Mouse (Mus musculus) stomach, embryonic 15.5 days (tissue): ENCODE results near the gene Ubtf. TPM values are rescaled to one million over a fixed set of nuclear protein-coding genes. Genes with fewer than 3 reads are reported as not detected.

Experiments used
- ATAC-seq: fragments of 200-750 bp; cut with Nextera tagmentation; 2 replicates; pipeline ENCODE4 v1.8.0; 2017; ENCODE audit warnings: low read depth, moderate number of reproducible peaks, moderate TSS enrichment; ENCODE audit not compliant: insufficient read depth, low FRiP score
- H3K27ac ChIP-seq: fragments of 300-500 bp; sonication (generic); 2 replicates; pipeline ENCODE4 v1.5.1; 2015; ENCODE audit warnings: mild to moderate bottlenecking, inconsistent platforms
- H3K27me3 ChIP-seq: fragments of 300-500 bp; sonication (generic); replicated peaks from 2 replicates; pipeline ENCODE4 v1.6.1; 2015; ENCODE audit warnings: inconsistent platforms
- H3K36me3 ChIP-seq: fragments of 300-500 bp; sonication (generic); 2 replicates; pipeline ENCODE4 v1.6.1; 2015; ENCODE audit warnings: inconsistent platforms
- H3K4me1 ChIP-seq: fragments of 300-500 bp; sonication (generic); 2 replicates; pipeline ENCODE4 v1.6.1; 2015; ENCODE audit warnings: inconsistent platforms
- H3K4me2 ChIP-seq: fragments of 300-500 bp; sonication (generic); 2 replicates; pipeline ENCODE4 v1.6.1; 2015; ENCODE audit warnings: mild to moderate bottlenecking, inconsistent platforms
- H3K4me3 ChIP-seq: fragments of 300-500 bp; sonication (generic); replicated peaks from 2 replicates; pipeline ENCODE4 v1.5.1; 2015; ENCODE audit warnings: inconsistent platforms
- H3K9ac ChIP-seq: fragments of 300-500 bp; sonication (generic); 2 replicates; pipeline ENCODE4 v1.6.1; 2015; ENCODE audit warnings: inconsistent platforms
- H3K9me3 ChIP-seq: fragments of 300-500 bp; sonication (generic); 2 replicates; pipeline ENCODE4 v1.6.1; 2016; ENCODE audit warnings: inconsistent platforms
- WGBS: fragments of 180-500 bp; shearing (Covaris S2); methylation state at CpG from one replicate; pipeline ENCODE4 v1.1.7; 2015; 5-methylcytosine and 5-hydroxymethylcytosine counted together
- polyA plus RNA-seq: library from polyadenylated mRNA; unstranded; fragments of >200 nt; fragmentation: Nextera tagmentation; extraction: Ambion mirVana; gene quantifications from 2 replicates; pipeline ENCODE4 v1.2.1, GENCODE M21; 2015

Gene Ubtf
- polyA plus RNA-seq, 1 experiment from 2014 or later = 82.7 TPM

DNA sequence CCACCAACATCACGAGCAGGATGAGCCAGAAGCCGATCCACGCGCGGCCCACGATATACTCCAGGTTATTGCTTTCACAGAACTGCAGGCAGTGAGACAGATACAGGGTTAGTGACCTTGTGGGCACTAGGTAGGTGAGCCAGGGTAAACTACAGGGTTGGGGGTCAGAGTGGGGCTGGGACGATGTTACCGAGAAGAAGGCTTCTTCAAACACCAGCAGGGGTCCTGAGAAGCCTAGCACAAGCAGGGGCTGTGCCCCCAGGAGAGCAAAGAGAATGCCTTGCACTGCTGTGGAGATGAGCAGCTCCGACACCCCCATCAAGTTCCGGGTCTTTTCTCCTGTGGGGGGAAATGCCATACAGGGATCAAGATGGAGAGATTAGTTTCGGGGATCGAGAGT lies 36.6 kb upstream of the Ubtf start:
- H3K4me1 ChIP-seq = no peaks in the 10 kb centered on the region
- H3K36me3 ChIP-seq = no peaks in the 10 kb centered on the region
- WGBS = 77% methylated on average over 12 of the region's 12 CpGs
- no peak overlapping the region for H3K27ac ChIP-seq
- no peak overlapping the region for H3K4me3 ChIP-seq
- no peak overlapping the region for H3K9ac ChIP-seq
- no peaks in the 10 kb centered on the region; the same call in 1 of the 2 replicates for H3K27me3 ChIP-seq
- no peak for ATAC-seq
- no peak overlapping the region for H3K4me2 ChIP-seq
- no peaks in the 10 kb centered on the region for H3K9me3 ChIP-seq

DNA sequence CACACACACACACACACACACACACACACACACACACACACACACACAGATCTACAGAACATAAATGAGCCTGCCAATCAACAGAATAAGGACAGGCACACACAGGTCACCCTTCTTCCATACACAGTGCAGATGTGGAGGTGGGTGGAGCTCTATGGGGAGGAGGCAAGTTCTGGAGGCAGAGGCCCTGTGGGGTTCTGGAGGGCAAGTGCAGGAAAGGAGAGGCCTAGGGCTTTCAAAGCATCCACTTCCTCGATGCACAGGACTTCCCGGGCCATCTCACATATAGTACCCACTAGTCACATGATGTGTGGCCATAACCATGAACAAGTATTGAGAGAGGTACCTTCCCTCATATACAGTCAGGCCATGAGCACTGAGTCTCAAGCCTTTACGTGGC lies 36.0 kb upstream of the Ubtf start:
- Histone ChIP-seq H3K9ac (no peak overlapping the region), H3K27me3 (no peaks in the 10 kb centered on the region; the same call in 1 of the 2 replicates), H3K36me3 (no peaks in the 10 kb centered on the region), H3K4me3 (no peak overlapping the region), H3K9me3 (no peaks in the 10 kb centered on the region), H3K4me1 (no peaks in the 10 kb centered on the region), H3K4me2 (no peak overlapping the region), H3K27ac (no peak overlapping the region)
- 65% methylated on average over 3 of the region's 3 CpGs for WGBS
- ATAC-seq = no peak

DNA sequence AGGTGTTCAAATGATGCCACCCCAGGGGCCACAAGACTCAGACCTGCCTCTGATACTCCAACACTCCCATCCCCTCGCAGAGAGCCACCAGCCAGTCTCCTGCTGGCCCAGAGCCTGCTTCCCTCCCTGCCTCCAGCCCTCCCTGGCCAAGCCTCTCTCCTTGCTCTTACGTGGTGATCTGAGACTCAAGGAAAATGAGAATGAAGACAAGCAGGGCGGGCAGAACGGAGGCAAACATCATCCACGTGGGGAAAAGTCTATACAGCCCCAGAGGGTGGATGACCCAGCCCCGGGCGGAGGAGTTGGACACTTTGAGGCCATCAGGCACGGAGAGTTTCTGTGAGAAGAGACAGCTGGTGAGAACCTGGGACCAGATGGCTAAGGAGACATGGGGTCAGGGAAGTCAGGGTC lies 33.5 kb upstream of the Ubtf start:
- no peak overlapping the region for H3K9ac ChIP-seq
- H3K36me3 ChIP-seq = no peaks in the 10 kb centered on the region
- H3K4me2 ChIP-seq = no peak overlapping the region
- 29% methylated on average over 8 of the region's 8 CpGs for WGBS
- ATAC-seq = no peak
- H3K4me1 ChIP-seq = no peaks in the 10 kb centered on the region
- no peak overlapping the region for H3K27ac ChIP-seq
- H3K4me3 ChIP-seq = no peak overlapping the region
- H3K27me3 ChIP-seq = no peaks in the 10 kb centered on the region; the same call in 1 of the 2 replicates
- no peaks in the 10 kb centered on the region for H3K9me3 ChIP-seq

DNA sequence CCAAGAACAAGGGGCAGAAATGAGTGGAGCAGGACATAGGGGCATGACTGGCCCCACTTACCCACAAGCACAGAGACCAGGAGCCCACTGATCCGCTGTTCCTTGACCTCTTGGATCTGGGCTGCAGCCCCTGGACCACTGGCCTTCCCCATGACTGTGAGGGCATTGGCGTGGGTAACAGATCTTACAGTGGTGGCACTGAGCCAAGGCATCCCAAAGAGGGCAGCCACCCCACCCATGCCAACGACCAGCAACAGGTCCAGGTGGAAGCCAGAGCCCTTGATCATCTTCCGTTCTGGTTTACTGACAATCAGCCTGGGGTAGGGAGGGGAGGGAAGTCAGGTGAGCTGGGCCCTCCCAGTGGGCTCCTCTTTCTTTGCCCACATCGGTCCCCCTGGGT lies 32.8 kb upstream of the Ubtf start:
- Histone ChIP-seq H3K27ac (no peak overlapping the region), H3K9me3 (no peaks in the 10 kb centered on the region), H3K4me3 (no peak overlapping the region), H3K27me3 (no peaks in the 10 kb centered on the region; the same call in 1 of the 2 replicates), H3K4me2 (no peak overlapping the region), H3K4me1 (no peaks in the 10 kb centered on the region), H3K36me3 (no peaks in the 10 kb centered on the region), H3K9ac (no peak overlapping the region)
- 50% methylated on average over 5 of the region's 5 CpGs for WGBS
- ATAC-seq = no peak

DNA sequence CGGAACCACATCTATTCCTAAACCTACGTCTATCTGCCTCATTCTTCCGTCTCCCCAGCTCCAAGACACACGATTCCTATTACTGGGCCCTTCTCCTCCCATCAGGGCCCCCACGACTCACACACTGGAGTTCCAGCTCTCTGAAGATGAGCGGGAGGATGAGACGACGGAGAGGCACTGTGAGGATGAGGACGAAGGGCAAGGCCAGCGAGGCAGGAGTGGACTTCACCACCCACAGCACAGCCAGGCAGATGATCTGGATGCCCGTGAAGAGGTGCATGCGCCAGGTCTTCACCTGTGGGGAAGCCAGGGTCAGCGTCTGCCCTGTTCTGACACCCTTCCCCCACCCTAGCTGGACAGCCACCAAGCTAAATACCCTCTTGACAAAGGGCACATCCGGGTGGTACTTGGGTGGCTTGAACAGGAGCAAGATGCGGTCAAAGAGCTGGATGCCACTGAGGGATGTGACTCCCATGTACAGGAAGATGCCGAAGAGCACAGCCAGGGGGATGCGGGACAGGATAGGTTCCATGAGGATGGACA lies 31.5 kb upstream of the Ubtf start:
- Histone ChIP-seq H3K4me3 (no peak overlapping the region), H3K27me3 (no peaks in the 10 kb centered on the region), H3K4me2 (no peak overlapping the region), H3K9ac (no peak overlapping the region), H3K9me3 (no peaks in the 10 kb centered on the region), H3K27ac (no peak overlapping the region), H3K36me3 (no peaks in the 10 kb centered on the region), H3K4me1 (no peaks in the 10 kb centered on the region)
- ATAC-seq = no peak
- 85% methylated on average over 17 of the region's 17 CpGs for WGBS

DNA sequence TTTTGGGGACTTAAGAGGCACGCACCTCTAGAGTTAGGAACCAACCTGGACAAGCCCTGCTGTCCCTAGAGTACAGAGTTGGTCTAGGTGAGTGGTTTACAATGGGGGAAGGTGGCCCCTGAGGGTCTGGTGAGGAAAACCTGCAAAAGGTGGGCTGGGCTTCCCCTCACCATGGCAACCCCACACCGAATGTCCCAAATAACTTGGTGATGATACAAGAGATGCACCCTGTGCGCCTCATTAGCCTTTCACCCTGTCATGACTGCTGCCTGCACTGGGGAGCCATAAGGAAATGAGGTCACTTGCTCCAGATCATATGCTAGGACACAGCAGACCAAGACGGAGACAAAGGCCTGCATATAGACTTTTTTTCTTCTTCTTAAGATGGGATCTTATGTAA lies 30.9 kb upstream of the Ubtf start:
- H3K4me3 ChIP-seq = no peak overlapping the region
- no peaks in the 10 kb centered on the region for H3K9me3 ChIP-seq
- no peaks in the 10 kb centered on the region for H3K36me3 ChIP-seq
- H3K4me1 ChIP-seq = no peaks in the 10 kb centered on the region
- 80% methylated on average over 4 of the region's 4 CpGs for WGBS
- no peak overlapping the region for H3K27ac ChIP-seq
- H3K9ac ChIP-seq = no peak overlapping the region
- no peaks in the 10 kb centered on the region for H3K27me3 ChIP-seq
- no peak for ATAC-seq
- no peak overlapping the region for H3K4me2 ChIP-seq

DNA sequence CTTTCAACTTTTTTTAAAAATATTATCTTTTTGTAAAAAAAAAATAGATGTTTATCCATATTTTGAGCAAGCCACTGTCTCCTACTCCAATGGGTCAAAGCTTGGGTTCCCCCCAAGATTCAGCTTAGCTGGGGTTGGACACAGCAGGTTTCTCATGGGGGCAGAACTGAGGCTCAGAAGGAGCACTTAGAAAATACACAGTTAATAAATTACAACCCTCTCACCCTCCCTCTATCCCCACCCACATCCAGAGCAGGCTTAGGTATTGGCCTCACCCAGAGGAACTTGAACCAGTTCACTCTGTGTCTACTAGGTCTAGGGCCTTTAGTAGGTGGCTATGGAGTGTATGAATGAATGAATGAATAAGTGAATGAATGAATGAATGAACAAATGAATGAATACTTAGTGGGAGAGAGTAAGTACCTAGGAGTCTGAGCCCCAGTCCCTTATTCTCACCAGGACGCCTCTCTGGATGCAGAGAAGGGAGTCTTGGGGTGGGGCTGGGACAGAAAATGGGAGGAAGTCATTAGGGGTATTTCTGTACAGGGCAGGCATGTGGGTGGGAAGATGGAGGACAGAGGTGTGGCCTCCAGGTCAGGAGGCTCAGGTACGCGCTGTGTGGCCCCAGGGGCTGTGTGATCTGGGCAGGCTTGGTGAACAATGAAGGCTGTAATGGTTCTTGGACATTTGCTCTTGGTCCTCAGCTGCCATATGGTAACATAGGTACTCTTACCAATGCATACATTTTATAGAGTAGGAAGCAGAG lies 29.8 kb upstream of the Ubtf start:
- H3K9me3 ChIP-seq = no peaks in the 10 kb centered on the region
- H3K4me1 ChIP-seq = no peaks in the 10 kb centered on the region
- ATAC-seq = peak; percentile 45; the same call in 1 of the 2 replicates
- no peak overlapping the region for H3K4me2 ChIP-seq
- no peak overlapping the region for H3K4me3 ChIP-seq
- H3K9ac ChIP-seq = no peak overlapping the region
- H3K27ac ChIP-seq = no peak overlapping the region
- H3K27me3 ChIP-seq = no peaks in the 10 kb centered on the region
- 84% methylated on average over 3 of the region's 3 CpGs for WGBS
- no peaks in the 10 kb centered on the region for H3K36me3 ChIP-seq

DNA sequence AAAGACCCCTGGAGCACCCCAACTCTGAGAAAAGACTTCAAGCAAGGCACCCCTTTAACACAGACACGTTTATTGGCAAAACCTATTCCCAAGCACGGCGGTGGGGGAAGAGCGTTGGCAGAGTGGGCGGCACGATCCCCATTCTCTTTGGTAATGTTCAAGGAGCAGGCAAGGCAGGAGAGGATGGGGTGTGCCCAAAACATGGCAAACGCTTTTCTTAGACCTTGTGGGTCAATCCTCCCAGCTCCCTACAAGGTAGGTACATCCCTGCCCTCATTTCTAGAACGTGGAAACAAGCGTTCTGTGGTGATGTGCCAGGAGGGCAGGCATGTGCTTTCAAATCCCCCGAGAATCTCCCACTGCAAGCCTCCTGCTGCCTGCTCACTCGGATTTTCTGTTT lies 29.2 kb upstream of the Ubtf start:
- no peaks in the 10 kb centered on the region for H3K27me3 ChIP-seq
- H3K27ac ChIP-seq = no peak overlapping the region
- ATAC-seq = no peak
- H3K9ac ChIP-seq = no peak overlapping the region
- 82% methylated on average over 11 of the region's 11 CpGs for WGBS
- no peaks in the 10 kb centered on the region for H3K9me3 ChIP-seq
- H3K4me1 ChIP-seq = no peaks in the 10 kb centered on the region
- no peak overlapping the region for H3K4me3 ChIP-seq
- no peaks in the 10 kb centered on the region for H3K36me3 ChIP-seq
- no peak overlapping the region for H3K4me2 ChIP-seq

DNA sequence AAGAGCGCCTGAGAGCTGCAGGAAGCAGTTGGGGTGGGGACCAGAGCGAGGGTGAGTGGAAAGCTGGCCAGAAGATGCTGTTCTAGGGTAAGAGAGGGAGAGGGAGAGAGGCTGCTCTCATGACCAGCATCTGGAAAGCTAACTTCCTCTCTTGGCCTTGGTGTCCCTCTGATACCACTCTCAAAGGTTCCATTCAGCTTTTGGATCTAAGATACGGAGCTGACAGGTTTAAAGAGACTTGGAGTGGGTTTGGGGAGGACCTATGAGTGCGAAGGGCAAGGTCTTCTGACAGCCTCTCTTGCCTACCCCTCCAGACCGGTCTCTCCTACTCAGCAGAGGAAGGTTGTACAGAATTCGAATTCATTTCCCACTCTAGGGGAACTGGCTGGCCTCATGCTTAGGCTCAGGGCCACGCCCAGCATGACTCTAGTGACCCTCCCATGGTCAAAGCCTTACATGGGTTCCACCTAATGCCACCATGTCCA lies 28.6 kb upstream of the Ubtf start:
- H3K9ac ChIP-seq = no peak overlapping the region
- no peaks in the 10 kb centered on the region for H3K9me3 ChIP-seq
- no peak overlapping the region for H3K4me3 ChIP-seq
- H3K4me1 ChIP-seq = no peaks in the 10 kb centered on the region
- ATAC-seq = peak; percentile 37; the same call in 1 of the 2 replicates
- H3K27me3 ChIP-seq = no peaks in the 10 kb centered on the region
- 92% methylated on average over 7 of the region's 7 CpGs for WGBS
- no peaks in the 10 kb centered on the region for H3K36me3 ChIP-seq
- no peak overlapping the region for H3K4me2 ChIP-seq
- no peak overlapping the region for H3K27ac ChIP-seq

DNA sequence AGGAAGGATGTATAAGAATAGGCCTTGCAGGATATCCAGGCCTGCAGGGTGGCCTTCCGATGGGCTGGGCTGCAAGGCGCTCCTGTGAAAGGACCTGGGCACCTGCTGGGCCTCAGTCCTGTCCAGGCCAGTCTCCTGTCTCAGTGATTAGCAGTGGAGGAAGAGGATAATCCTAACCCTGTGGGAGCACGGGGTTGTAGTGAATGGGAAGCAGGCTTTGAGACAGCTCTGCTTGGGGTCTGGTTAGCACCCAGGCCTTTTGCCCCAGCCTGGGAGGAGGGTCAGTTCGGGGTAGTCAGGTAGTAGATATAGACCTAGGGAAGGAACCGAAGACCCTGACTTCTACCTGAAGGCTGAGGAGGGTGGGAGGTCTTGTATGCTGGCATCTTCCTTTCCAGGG lies 28.1 kb upstream of the Ubtf start:
- H3K4me1 ChIP-seq = no peaks in the 10 kb centered on the region
- no peaks in the 10 kb centered on the region for H3K36me3 ChIP-seq
- H3K9me3 ChIP-seq = no peaks in the 10 kb centered on the region
- no peak overlapping the region for H3K4me3 ChIP-seq
- no peak for ATAC-seq
- no peak overlapping the region for H3K9ac ChIP-seq
- H3K27me3 ChIP-seq = no peaks in the 10 kb centered on the region
- H3K27ac ChIP-seq = no peak overlapping the region
- H3K4me2 ChIP-seq = no peak overlapping the region
- WGBS = 78% methylated on average over 5 of the region's 5 CpGs

DNA sequence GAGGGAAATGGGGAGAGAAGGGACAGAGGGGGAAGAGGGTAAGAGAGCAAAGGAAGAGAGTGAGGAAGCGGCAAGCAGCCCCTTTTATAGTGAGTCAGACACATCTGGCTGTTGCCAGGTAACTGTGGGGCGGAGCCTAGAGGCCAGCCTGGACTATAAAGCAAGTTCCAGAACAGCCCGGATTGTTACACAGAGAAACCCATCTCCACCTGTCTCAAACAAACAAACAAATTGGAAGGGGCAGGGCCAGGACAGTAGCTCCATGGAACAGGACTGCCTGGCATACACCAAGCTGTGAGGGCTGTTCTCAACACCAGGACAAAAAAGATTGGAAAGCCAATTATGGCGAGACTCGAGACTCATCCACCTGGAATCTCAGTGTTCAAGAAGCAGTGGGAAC lies 27.4 kb upstream of the Ubtf start:
- no peak overlapping the region for H3K4me3 ChIP-seq
- H3K4me2 ChIP-seq = no peak overlapping the region
- H3K36me3 ChIP-seq = no peaks in the 10 kb centered on the region
- ATAC-seq = no peak
- 54% methylated on average over 5 of the region's 5 CpGs for WGBS
- H3K9ac ChIP-seq = no peak overlapping the region
- no peaks in the 10 kb centered on the region for H3K27me3 ChIP-seq
- H3K4me1 ChIP-seq = no peaks in the 10 kb centered on the region
- no peak overlapping the region for H3K27ac ChIP-seq
- H3K9me3 ChIP-seq = no peaks in the 10 kb centered on the region

DNA sequence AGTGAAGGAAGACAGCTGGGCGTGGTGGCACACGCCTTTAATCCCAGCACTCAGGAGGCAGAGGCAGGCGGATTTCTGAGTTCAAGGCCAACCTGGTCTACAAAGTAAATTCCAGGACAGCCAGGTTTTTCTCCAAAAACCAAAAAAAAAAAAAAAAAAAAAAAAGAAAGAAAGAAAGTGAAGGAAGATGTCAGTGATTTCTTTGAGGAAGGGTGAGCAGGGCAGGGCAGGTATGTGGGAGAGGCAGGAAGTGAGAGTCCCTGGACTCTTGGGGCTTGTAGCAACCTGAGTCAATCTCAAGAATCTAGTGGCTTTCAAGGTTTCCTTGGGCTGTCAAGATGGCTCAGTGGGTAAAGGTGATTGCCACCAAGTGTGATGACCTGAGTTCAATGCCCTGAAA lies 24.9 kb upstream of the Ubtf start:
- no peak overlapping the region for H3K4me3 ChIP-seq
- H3K9me3 ChIP-seq = no peaks in the 10 kb centered on the region
- no peaks in the 10 kb centered on the region for H3K4me1 ChIP-seq
- H3K4me2 ChIP-seq = no peak overlapping the region
- 91% methylated on average over 3 of the region's 3 CpGs for WGBS
- no peak overlapping the region for H3K9ac ChIP-seq
- no peak for ATAC-seq
- H3K27me3 ChIP-seq = no peaks in the 10 kb centered on the region
- no peak overlapping the region for H3K27ac ChIP-seq
- H3K36me3 ChIP-seq = no peaks in the 10 kb centered on the region
